Mouse (Mus musculus) forebrain, embryonic 16.5 days (tissue): Measurements from ENCODE around the gene Slc2a5. TPM values are rescaled to one million over a fixed set of nuclear protein-coding genes. Genes with fewer than 3 reads are reported as not detected.

Experiments
- ATAC-seq: fragments of 200-750 bp; cut with Nextera tagmentation; 2 replicates; pipeline ENCODE4 v1.8.0; 2017; ENCODE audit warnings: mild to moderate bottlenecking, moderate library complexity
- H3K27ac ChIP-seq: fragments of 300-500 bp; sonication (generic); 2 replicates; pipeline ENCODE4 v1.5.1; 2014; ENCODE audit warnings: low read length, control low read depth
- H3K27me3 ChIP-seq: fragments of 300-500 bp; sonication (generic); replicated peaks from 2 replicates; pipeline ENCODE4 v1.6.1; 2014; ENCODE audit warnings: low read length; ENCODE audit not compliant: control insufficient read depth, insufficient read depth
- H3K36me3 ChIP-seq: fragments of 300-500 bp; sonication (generic); 2 replicates; pipeline ENCODE4 v1.6.1; 2014; ENCODE audit not compliant: control insufficient read depth, insufficient read depth
- H3K4me1 ChIP-seq: fragments of 300-500 bp; sonication (generic); replicated peaks from 2 replicates; pipeline ENCODE4 v1.6.1; 2014; ENCODE audit warnings: low read length; ENCODE audit not compliant: control insufficient read depth, insufficient read depth
- H3K4me2 ChIP-seq: fragments of 300-500 bp; sonication (generic); 2 replicates; pipeline ENCODE4 v1.6.1; 2014; ENCODE audit warnings: mild to moderate bottlenecking, low read length, control low read depth
- H3K4me3 ChIP-seq: fragments of 300-500 bp; sonication (generic); replicated peaks from 2 replicates; pipeline ENCODE4 v1.5.1; 2014; ENCODE audit warnings: mild to moderate bottlenecking, low read length, control low read depth
- H3K9ac ChIP-seq: fragments of 300-500 bp; sonication (generic); replicated peaks from 2 replicates; pipeline ENCODE4 v1.6.1; 2014; ENCODE audit warnings: low read depth, low read length, control low read depth
- H3K9me3 ChIP-seq: fragments of 300-500 bp; sonication (generic); 2 replicates; pipeline ENCODE4 v1.6.1; 2016; ENCODE audit warnings: low read length; ENCODE audit not compliant: control insufficient read depth
- WGBS: fragments of 180-500 bp; shearing (Covaris S2); extraction: QIAGEN DNeasy Blood & Tissue Kit; methylation state at CpG from one replicate; pipeline ENCODE4 v1.1.7; 2014; 5-methylcytosine and 5-hydroxymethylcytosine counted together
- polyA plus RNA-seq: library from polyadenylated mRNA; unstranded; fragments of >200 nt; fragmentation: Nextera tagmentation; extraction: Ambion mirVana; gene quantifications from 2 replicates; pipeline ENCODE4 v1.2.1, GENCODE M21; 2015

Slc2a5 gene
- polyA plus RNA-seq, 1 experiment from 2014 or later = 2.7 TPM

GRCm38 (mm10) chr4:150130661-150131060 is 11.6 kb downstream of the Slc2a5 start:
- Histone ChIP-seq H3K9ac (no peak overlapping the region), H3K4me2 (no peak overlapping the region), H3K27ac (no peak overlapping the region), H3K4me3 (no peak overlapping the region), H3K4me1 (no peaks in the 10 kb centered on the region), H3K27me3 (no peaks in the 10 kb centered on the region), H3K9me3 (no peaks in the 10 kb centered on the region), H3K36me3 (no peaks in the 10 kb centered on the region)
- ATAC-seq = no peak
- 38% methylated on average over 2 of the region's 2 CpGs for WGBS

DNA sequence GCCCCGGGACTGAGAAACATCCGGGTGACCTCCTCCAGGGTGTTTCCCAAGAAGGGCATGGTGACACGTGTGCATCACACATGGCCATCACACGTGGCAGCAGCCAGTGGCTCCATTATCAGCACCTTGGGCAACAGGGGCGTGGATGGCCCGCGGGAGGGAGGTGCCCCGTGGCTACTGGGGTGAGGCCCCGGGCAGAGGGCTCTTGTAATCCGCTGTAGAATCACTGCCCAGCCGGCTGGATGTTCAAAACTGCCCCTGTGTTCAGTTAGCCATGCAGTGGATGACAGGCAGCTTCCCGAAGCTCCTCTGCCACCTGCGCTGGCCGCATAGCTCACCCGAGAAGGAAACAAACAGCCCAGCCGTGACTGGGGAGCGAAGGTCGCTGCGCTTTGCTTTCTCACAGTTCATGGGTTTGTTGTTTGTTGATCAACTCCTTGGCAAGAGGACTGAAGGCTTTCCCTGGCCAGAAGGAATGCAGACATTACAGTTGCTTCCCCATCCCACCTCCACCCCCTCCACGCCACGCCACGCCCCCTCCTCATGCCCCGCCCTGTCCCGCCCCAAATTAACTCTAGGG is 13.7 kb downstream of the Slc2a5 start:
- Histone ChIP-seq H3K27me3 (no peaks in the 10 kb centered on the region), H3K9ac (no peak overlapping the region), H3K27ac (no peak overlapping the region), H3K4me3 (no peak overlapping the region), H3K4me2 (peak overlapping the region; percentile 16; the same call in 1 of the 2 replicates), H3K36me3 (no peaks in the 10 kb centered on the region), H3K9me3 (no peaks in the 10 kb centered on the region), H3K4me1 (no peaks in the 10 kb centered on the region)
- ATAC-seq = no peak
- WGBS = 33% methylated on average over 24 of the region's 24 CpGs

DNA sequence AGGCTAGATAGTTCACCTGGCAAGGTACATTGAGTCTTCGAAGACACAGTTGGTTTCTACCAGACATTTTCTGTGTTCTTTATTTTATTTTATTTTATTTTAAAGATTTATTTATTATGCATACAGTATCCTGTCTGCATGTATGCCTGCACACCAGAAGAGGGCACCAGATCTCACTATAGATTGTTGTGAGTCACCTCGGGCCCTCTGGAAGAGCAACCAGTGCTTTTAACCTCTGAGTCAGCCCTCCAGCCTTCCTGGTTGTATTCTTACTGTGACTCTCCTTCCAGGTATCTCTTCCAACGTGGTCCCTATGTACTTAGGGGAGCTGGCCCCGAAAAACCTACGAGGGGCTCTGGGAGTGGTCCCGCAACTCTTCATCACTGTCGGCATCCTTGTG is 16.2 kb downstream of the Slc2a5 start:
- WGBS = 85% methylated on average over 7 of the region's 7 CpGs
- Histone ChIP-seq H3K4me3 (no peak overlapping the region), H3K27ac (no peak overlapping the region), H3K9ac (no peak overlapping the region), H3K4me2 (no peak overlapping the region), H3K4me1 (no peaks in the 10 kb centered on the region), H3K9me3 (no peaks in the 10 kb centered on the region), H3K27me3 (no peaks in the 10 kb centered on the region), H3K36me3 (no peaks in the 10 kb centered on the region)
- ATAC-seq = no peak

- Histone ChIP-seq H3K9ac (no peak overlapping the region), H3K27ac (no peak overlapping the region), H3K27me3 (no peaks in the 10 kb centered on the region), H3K4me1 (no peaks in the 10 kb centered on the region), H3K36me3 (no peaks in the 10 kb centered on the region), H3K4me2 (no peak overlapping the region), H3K4me3 (no peak overlapping the region), H3K9me3 (no peaks in the 10 kb centered on the region)
- WGBS = 11% methylated on average over 10 of the region's 10 CpGs
- ATAC-seq = 0 out of 2 replicates have a peak, but pooled peaks have one; percentile 30
These were observed 17.6 kb downstream of the Slc2a5 start for GRCm38 (mm10) chr4:150136693-150137092.

DNA sequence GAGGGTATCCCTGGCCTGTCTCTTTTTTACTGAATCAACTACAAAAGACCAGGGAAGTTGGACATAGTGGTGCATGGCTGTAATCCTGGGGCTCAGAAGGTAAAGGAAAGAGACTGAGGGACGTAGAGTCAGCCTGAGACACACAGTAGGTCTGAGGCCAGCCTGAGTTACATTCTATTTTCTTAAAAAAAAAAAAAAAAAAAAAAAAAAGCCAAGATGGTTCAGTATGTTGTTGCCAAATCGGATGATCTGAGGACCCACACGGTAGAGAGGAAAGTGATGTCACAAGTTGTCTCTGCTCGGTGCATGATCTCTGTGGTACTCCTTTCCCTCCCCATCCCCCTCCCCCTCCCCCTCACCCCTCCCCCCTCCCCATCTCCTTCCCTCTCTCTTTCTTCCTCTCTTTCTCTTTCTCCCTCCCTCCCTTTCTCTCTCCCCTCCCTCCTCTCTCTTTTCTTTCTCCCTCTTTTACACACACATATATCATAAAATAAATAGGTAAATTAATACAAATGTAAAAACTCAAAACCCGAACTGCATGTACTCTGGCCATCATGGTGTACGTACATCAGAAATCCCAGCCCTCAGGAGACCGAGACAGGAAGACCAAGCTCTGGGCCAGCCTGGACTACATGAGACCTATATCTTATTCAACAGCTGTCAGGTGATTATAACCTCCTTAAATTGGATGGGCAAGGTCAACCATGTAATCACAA is 18.4 kb downstream of the Slc2a5 start:
- Histone ChIP-seq H3K4me3 (no peak overlapping the region), H3K9ac (no peak overlapping the region), H3K9me3 (no peaks in the 10 kb centered on the region), H3K27me3 (no peaks in the 10 kb centered on the region), H3K4me2 (no peak overlapping the region), H3K27ac (no peak overlapping the region), H3K4me1 (no peaks in the 10 kb centered on the region), H3K36me3 (no peaks in the 10 kb centered on the region)
- ATAC-seq = no peak
- WGBS = 87% methylated on average over 7 of the region's 7 CpGs

DNA sequence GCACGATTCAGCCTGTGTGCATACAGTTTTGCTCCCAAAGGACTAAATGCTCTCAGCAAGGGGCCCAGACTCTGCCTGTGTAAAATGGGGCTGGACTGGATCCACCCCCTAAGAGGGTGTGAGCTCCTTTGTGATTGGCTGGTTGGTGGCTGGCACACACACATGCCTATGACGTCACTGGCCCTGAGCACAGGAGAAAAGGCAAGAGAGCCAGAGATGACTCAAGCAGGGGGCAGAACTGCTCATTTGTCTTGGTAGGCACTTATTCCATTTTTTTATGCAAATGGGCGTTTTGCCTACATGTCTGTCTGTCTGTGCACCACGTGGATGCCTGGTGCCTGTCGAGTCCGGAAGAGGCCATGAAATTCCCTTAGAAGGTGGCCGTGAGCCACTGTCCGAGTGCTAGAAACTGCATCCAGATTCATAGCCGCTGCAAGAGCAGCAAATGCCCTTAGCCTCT is 19.0 kb downstream of the Slc2a5 start:
- Histone ChIP-seq H3K27me3 (no peaks in the 10 kb centered on the region), H3K36me3 (no peaks in the 10 kb centered on the region), H3K4me2 (peak overlapping the region; percentile 48), H3K4me1 (no peaks in the 10 kb centered on the region), H3K9me3 (no peaks in the 10 kb centered on the region), H3K4me3 (peak overlapping the region; percentile 34), H3K27ac (no peak overlapping the region), H3K9ac (peak overlapping the region; percentile 33; the same call in 1 of the 2 replicates)
- ATAC-seq = peak; percentile 79
- WGBS = 23% methylated on average over 9 of the region's 9 CpGs

DNA sequence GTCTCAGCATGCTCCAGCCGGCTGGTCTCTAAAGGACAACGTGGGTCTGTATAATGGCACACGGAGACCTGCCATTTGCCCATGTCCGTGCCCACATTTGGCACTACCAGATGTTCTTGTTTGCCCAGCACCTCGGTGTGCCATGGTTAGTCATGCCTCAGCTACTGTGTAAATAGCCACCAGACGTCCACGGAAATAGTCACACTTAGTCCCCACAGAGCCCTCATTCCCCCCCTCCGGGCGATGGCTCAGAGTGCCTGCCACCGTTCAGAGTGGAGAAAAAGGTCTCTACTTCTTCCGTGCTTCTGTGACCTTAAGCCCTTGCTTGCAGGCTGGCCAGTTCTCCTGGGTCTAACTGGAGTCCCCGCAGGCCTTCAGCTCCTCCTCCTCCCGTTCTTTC is 20.0 kb downstream of the Slc2a5 start:
- H3K27me3 ChIP-seq = no peaks in the 10 kb centered on the region
- H3K27ac ChIP-seq = no peak overlapping the region
- H3K4me3 ChIP-seq = no peak overlapping the region
- H3K36me3 ChIP-seq = no peaks in the 10 kb centered on the region
- H3K4me1 ChIP-seq = no peaks in the 10 kb centered on the region
- H3K9ac ChIP-seq = no peak overlapping the region
- H3K4me2 ChIP-seq = no peak overlapping the region
- H3K9me3 ChIP-seq = no peaks in the 10 kb centered on the region
- ATAC-seq = no peak
- WGBS = 74% methylated on average over 13 of the region's 13 CpGs

- no peak for ATAC-seq
- 66% methylated on average over 7 of the region's 7 CpGs for WGBS
These were observed 21.3 kb downstream of the Slc2a5 start for GRCm38 (mm10) chr4:150140346-150140745.

DNA sequence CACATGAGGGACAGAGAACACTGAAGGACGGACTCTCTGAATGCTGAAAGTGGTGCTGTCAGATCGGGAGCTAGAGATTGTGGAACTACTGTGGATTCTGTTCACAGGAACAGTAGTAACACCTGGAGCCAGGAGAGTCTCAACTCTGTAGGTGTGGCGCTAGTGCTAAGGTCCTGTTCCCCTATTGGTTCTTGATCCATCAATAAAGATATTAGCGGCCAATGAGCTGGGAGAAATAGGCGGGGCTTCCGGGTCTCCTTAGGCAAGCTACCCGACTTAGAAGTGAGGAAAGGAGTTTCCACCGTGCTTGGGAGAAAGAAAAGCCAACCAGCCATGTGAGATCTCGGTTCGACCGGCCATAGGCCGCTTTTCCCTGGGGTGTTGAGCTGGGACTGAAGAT is 25.2 kb downstream of the Slc2a5 start:
- H3K9me3 ChIP-seq = peaks cover 5% of the 10 kb centered on the region; the same call in 1 of the 2 replicates
- ATAC-seq = no peak
- no peak overlapping the region for H3K9ac ChIP-seq
- no peak overlapping the region for H3K4me3 ChIP-seq
- no peaks in the 10 kb centered on the region for H3K27me3 ChIP-seq
- H3K27ac ChIP-seq = no peak overlapping the region
- WGBS = 22% methylated on average over 12 of the region's 12 CpGs
- H3K4me2 ChIP-seq = no peak overlapping the region
- no peaks in the 10 kb centered on the region for H3K36me3 ChIP-seq
- H3K4me1 ChIP-seq = no peaks in the 10 kb centered on the region

More at GRCm38 (mm10) chr4:150140346-150140745, 21.3 kb downstream of the Slc2a5 start:
- Histone ChIP-seq H3K4me3 (no peak overlapping the region), H3K4me1 (no peaks in the 10 kb centered on the region), H3K36me3 (no peaks in the 10 kb centered on the region), H3K9ac (no peak overlapping the region), H3K9me3 (no peaks in the 10 kb centered on the region), H3K27me3 (no peaks in the 10 kb centered on the region), H3K27ac (no peak overlapping the region), H3K4me2 (no peak overlapping the region)
